Mouse (Mus musculus): ENCODE results near the gene Cd300ld5. TPM values are rescaled to one million over a fixed set of nuclear protein-coding genes. Genes with fewer than 3 reads are reported as not detected.
A peak's percentile ranks its signal among the peaks of the same experiment; 100 is the strongest.
"Not testable (repeated sequence)": the region's sequence is repeated elsewhere in the genome, so short reads cannot be mapped to it uniquely, and the experiment has no call there.

Cd300ld5 gene
- not detected in 2 replicates for polyA plus RNA-seq (2016; fragmentation: Nextera tagmentation; extraction: Ambion mirVana)

DNA sequence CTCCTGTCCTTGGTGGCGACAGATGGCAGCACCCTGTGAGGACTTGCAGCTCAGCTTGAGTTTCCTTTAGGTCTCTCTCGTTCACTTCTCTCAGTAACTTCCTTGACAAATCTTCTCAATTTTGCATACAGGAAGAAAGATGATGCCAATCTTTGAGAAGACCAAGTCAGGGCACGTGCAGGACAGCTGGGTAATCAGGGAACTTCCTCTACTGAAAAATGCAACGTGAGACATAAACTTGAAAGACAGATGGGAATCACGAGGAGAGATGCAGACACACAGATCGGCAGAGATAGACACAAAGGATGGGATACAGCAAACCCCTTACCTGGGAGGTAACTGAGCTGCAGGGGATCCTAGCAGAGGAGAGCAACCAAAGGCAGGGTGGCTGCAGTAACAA lies at the start of gene Cd300ld5:
Gene Cd300ld5 (minus strand): TSS at position 101 of the 400 bp plus-strand sequence.
- not testable (repeated sequence) for H3K9me3 ChIP-seq; H3K4me1 ChIP-seq; H3K4me2 ChIP-seq (replicated peaks); H3K27ac ChIP-seq; H3K36me3 ChIP-seq; H3K4me3 ChIP-seq; H3K27me3 ChIP-seq (replicated peaks); ATAC-seq (ENCODE audit: low FRiP score, low read depth); H3K9ac ChIP-seq
- no CpG with 5 or more reads among the region's 6 CpGs for WGBS

DNA sequence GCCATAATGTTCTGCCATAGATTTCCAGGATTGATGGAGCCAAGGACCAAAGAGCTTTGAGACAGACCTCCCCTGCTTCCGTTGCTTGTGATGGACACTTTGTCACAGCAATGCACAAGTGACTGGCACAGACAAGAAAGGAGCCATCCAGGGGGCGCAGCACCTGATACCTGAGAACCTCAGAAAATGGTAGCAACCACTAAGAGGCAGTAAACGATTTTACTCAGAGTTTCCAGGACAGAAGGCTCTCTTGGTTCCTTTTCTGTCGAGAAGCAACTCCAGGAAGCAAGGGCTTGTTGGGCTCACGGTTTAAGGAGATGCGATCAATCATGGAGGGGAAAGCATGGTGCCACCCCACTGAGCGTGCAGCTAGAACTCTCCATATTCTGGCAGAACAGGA lies 48.6 kb upstream of the Cd300ld5 start:
- no peak overlapping the region for H3K4me2 ChIP-seq (replicated peaks)
- no peaks in the 10 kb centered on the region for H3K36me3 ChIP-seq
- no peak overlapping the region for H3K27ac ChIP-seq
- WGBS, result 69% methylated on average over 7 of the region's 7 CpGs
- no peak overlapping the region for H3K9ac ChIP-seq
- H3K4me1 ChIP-seq, result peaks cover 12% of the 10 kb centered on the region; the same call in 1 of the 2 replicates
- no peak overlapping the region for H3K4me3 ChIP-seq
- H3K27me3 ChIP-seq (replicated peaks), result peaks cover 13% of the 10 kb centered on the region
- no peak for ATAC-seq (ENCODE audit: low FRiP score, low read depth)
- H3K9me3 ChIP-seq, result no peaks in the 10 kb centered on the region

DNA sequence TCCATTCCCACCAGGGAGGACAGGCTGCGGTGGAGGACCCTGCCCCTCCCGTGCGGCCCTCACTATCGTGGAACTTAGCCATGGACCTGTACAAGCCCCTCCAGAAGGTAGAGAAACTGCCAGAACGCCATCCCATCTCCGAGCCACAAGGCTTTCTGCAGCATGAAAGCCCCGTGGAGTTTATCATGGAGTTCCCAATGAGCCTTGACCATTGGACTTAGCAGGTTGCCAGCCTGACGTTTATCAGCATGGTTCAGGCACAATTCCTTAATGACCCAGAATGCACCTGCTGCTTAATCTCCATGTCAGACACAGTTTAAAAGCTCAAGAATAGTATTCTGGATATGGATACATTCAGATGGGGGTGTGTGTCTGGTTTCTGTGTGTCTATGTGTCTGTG lies 47.5 kb upstream of the Cd300ld5 start:
- Histone ChIP-seq H3K27ac (no peak overlapping the region), H3K4me2 (replicated peaks) (peak overlapping the region; percentile 0; the same call in 1 of the 2 replicates), H3K4me3 (no peak overlapping the region), H3K9me3 (no peaks in the 10 kb centered on the region), H3K27me3 (replicated peaks) (peaks cover 3% of the 10 kb centered on the region; the same call in 1 of the 2 replicates), H3K4me1 (peaks cover 12% of the 10 kb centered on the region; the same call in 1 of the 2 replicates), H3K9ac (no peak overlapping the region), H3K36me3 (no peaks in the 10 kb centered on the region)
- 61% methylated on average over 8 of the region's 8 CpGs for WGBS
- ATAC-seq (ENCODE audit: low FRiP score, low read depth), result no peak

DNA sequence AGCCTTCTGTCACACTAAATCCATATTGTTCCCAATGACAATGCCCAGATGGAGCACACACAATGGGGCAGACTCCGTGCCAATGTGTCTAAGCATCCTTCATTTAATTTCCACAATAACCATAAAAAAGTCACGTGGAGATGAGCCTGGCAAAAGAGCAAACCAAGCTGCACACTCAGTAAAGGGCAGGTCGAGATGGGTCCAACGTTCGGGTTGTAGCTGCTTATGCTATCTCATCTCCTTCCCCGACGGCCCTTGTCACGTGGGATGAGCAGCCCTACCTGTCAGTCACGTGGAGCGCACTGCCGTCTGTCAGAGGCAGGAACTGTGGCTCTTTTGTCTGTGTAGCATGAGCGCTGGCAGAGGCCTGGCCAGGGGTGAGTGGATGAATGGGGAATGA lies 47.0 kb upstream of the Cd300ld5 start:
- Histone ChIP-seq H3K4me2 (replicated peaks) (peak overlapping the region; percentile 0; the same call in 1 of the 2 replicates), H3K36me3 (no peaks in the 10 kb centered on the region), H3K9ac (no peak overlapping the region), H3K4me1 (peaks cover 12% of the 10 kb centered on the region; the same call in 1 of the 2 replicates), H3K9me3 (no peaks in the 10 kb centered on the region), H3K4me3 (no peak overlapping the region), H3K27ac (no peak overlapping the region), H3K27me3 (replicated peaks) (peaks cover 3% of the 10 kb centered on the region; the same call in 1 of the 2 replicates)
- ATAC-seq (ENCODE audit: low FRiP score, low read depth), result peak; percentile 21; the same call in 1 of the 2 replicates
- 27% methylated on average over 12 of the region's 12 CpGs for WGBS

DNA sequence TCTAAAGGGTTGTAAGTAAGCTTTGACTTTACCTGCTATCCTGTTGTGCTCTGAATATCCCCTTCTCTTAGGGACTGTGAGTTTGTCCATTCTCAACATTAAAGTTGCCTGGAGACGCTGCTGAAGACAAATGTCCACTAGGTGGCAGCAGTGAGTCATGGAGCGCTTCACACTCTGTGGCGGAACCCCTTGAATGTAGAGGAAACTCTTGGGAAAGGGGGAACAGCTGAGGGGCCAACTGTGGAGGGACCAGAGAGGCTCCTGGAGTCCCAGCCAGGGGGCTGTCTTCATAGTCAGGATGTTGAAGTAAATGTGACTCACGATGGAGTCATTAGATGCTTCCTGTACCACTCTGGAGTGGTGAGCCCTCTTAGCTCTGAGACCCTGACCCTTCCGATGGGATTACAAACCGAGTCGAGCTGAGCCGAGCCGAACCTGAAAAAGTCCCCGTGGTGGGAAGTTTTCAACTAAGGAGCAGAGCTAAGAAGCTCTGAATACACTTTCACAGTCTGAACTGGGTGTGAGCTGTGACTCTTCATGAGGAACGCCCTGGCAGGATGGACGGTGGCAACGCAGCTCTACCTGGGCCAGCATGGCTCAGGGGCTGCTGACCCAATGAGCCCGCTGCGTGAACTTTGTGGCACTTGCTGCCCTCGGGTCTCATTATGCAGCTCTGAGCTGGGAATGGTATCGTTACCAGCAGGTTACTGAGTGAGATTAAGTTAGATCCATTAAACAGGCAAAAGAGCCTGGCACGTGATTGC lies 46.0 kb upstream of the Cd300ld5 start:
- no peak overlapping the region for H3K4me2 ChIP-seq (replicated peaks)
- H3K27ac ChIP-seq, result no peak overlapping the region
- no peak; the same call in 1 of the 2 replicates for ATAC-seq (ENCODE audit: low FRiP score, low read depth)
- 47% methylated on average over 18 of the region's 18 CpGs for WGBS
- no peak overlapping the region for H3K9ac ChIP-seq
- H3K27me3 ChIP-seq (replicated peaks), result peaks cover 3% of the 10 kb centered on the region; the same call in 1 of the 2 replicates
- no peak overlapping the region for H3K4me3 ChIP-seq
- H3K4me1 ChIP-seq, result peaks cover 12% of the 10 kb centered on the region; the same call in 1 of the 2 replicates
- H3K36me3 ChIP-seq, result no peaks in the 10 kb centered on the region
- H3K9me3 ChIP-seq, result no peaks in the 10 kb centered on the region

DNA sequence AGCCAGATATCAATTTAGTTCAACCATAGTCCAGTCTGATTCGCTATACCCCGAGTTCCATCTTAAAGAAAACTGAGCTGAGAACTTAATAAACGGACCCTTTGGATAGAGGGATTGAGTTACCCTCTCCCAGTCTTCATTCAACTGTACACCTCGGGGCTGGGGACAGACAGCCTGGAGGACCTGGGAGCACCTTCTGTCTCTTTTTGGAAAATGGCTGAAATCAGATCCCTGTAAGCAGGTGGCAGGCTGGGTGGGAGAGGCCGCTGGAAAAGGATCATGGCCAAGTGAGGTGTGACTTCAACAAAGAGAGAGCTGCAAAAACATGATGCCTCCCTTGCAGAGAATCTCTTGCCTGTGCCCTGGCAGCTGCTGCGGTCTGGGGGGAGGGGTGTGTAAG lies 44.6 kb upstream of the Cd300ld5 start:
- Histone ChIP-seq H3K4me1 (peaks cover 12% of the 10 kb centered on the region; the same call in 1 of the 2 replicates), H3K27me3 (replicated peaks) (no peaks in the 10 kb centered on the region; the same call in 1 of the 2 replicates), H3K4me2 (replicated peaks) (no peak overlapping the region), H3K9me3 (no peaks in the 10 kb centered on the region), H3K36me3 (no peaks in the 10 kb centered on the region), H3K27ac (no peak overlapping the region), H3K4me3 (no peak overlapping the region), H3K9ac (no peak overlapping the region)
- ATAC-seq (ENCODE audit: low FRiP score, low read depth), result no peak
- 75% methylated on average over 6 of the region's 6 CpGs for WGBS

DNA sequence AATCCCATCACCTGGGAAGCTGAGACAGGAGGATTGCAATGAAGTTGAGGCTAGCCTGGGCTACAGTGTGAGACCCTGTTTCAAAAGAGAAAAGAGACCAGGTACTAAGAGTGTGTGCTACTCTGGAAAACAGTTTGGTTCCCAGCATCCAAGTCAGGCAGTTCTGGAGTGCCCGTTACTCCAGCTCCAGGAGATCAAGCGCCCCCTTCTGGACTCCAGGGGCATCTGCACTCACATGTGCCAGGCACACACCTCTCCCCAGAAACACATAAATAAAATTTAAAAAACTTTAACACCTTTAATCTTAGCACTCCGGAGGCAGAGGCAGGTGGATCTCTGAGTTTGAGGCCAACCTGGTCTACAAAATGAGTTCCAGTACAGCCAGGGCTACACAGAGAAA lies 43.8 kb upstream of the Cd300ld5 start:
- H3K4me1 ChIP-seq, result peaks cover 12% of the 10 kb centered on the region; the same call in 1 of the 2 replicates
- WGBS, result 61% methylated on average over 3 of the region's 3 CpGs
- no peak overlapping the region for H3K4me3 ChIP-seq
- H3K4me2 ChIP-seq (replicated peaks), result no peak overlapping the region
- no peak overlapping the region for H3K9ac ChIP-seq
- H3K27ac ChIP-seq, result no peak overlapping the region
- H3K36me3 ChIP-seq, result no peaks in the 10 kb centered on the region
- H3K27me3 ChIP-seq (replicated peaks), result no peaks in the 10 kb centered on the region; the same call in 1 of the 2 replicates
- ATAC-seq (ENCODE audit: low FRiP score, low read depth), result no peak
- H3K9me3 ChIP-seq, result no peaks in the 10 kb centered on the region

DNA sequence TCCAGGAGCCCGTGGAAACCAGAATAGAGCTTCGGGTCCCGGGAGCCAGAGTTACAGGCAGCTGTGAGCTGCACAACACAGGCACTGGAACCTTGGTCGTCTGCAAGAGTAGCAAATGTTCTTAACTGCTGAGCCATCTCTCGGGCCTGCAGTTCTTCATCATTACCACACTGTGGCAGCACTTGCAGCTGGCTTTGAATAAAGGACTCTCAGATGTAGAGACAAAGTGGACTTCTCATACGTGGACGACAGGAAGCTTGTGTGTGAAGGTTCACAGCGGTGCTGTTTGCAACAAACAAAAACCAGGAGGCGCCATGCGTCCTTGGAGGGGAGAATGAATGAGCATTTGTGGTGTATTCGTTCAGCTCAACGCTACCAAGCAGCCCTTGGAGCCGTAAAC lies 43.3 kb upstream of the Cd300ld5 start:
- no peak for ATAC-seq (ENCODE audit: low FRiP score, low read depth)
- Histone ChIP-seq H3K4me3 (no peak overlapping the region), H3K9ac (no peak overlapping the region), H3K36me3 (no peaks in the 10 kb centered on the region), H3K27me3 (replicated peaks) (no peaks in the 10 kb centered on the region; the same call in 1 of the 2 replicates), H3K4me1 (peaks cover 12% of the 10 kb centered on the region; the same call in 1 of the 2 replicates), H3K4me2 (replicated peaks) (no peak overlapping the region), H3K9me3 (no peaks in the 10 kb centered on the region), H3K27ac (no peak overlapping the region)
- WGBS, result 39% methylated on average over 13 of the region's 13 CpGs

DNA sequence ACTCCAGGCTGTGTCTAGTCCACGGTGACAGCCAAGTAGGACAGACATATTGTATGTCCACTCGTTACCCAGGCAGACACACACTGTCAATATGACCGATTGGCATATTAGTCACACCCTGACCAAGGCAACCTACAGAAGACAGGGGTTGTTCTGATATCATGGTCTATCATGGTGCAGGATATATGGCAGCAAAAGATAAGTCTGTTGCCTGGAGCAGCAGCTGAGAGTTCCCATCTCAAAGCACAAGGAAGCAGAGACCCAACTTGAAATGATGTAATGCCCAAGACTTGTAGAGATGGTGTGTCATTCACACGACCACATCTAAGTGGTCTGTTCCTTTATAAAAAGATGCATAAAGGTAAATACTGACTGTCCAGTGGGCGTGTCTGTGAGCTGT lies 41.1 kb upstream of the Cd300ld5 start:
- H3K4me3 ChIP-seq, result no peak overlapping the region
- 91% methylated on average over 5 of the region's 5 CpGs for WGBS
- no peaks in the 10 kb centered on the region for H3K9me3 ChIP-seq
- no peak for ATAC-seq (ENCODE audit: low FRiP score, low read depth)
- no peak overlapping the region for H3K27ac ChIP-seq
- H3K4me2 ChIP-seq (replicated peaks), result no peak overlapping the region
- H3K27me3 ChIP-seq (replicated peaks), result peaks cover 4% of the 10 kb centered on the region; the same call in 1 of the 2 replicates
- H3K9ac ChIP-seq, result no peak overlapping the region
- 0 out of 2 replicates have a peak, but pooled peaks cover under 1% of the 10 kb centered on the region for H3K4me1 ChIP-seq
- no peaks in the 10 kb centered on the region for H3K36me3 ChIP-seq

DNA sequence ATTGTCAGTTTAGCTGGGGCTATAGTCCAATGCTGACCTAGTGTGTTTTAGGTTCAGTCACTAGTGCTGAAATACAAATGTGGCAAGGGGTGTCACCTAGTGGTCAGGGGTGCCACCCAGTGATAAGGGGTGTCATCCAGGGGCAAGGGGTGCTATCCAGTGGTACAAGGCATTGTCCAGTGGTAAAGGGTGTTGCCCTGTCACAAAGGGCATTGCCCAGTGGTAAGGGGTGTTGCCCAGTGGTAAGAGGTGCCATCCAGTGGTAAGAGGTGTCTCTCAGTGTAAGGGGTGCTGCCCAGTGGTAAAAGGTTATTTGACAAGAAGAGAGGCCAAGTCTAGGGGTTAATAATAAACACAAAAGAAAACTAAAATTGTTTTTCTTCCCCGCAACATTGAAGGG lies 39.9 kb upstream of the Cd300ld5 start:
- Histone ChIP-seq H3K4me2 (replicated peaks) (no peak overlapping the region), H3K4me3 (no peak overlapping the region), H3K9ac (no peak overlapping the region), H3K27ac (no peak overlapping the region), H3K4me1 (no peaks in the 10 kb centered on the region), H3K36me3 (no peaks in the 10 kb centered on the region), H3K9me3 (no peaks in the 10 kb centered on the region), H3K27me3 (replicated peaks) (peaks cover 14% of the 10 kb centered on the region; the same call in 1 of the 2 replicates)
- 93% methylated on average over 1 of the region's 1 CpGs for WGBS
- no peak for ATAC-seq (ENCODE audit: low FRiP score, low read depth)

DNA sequence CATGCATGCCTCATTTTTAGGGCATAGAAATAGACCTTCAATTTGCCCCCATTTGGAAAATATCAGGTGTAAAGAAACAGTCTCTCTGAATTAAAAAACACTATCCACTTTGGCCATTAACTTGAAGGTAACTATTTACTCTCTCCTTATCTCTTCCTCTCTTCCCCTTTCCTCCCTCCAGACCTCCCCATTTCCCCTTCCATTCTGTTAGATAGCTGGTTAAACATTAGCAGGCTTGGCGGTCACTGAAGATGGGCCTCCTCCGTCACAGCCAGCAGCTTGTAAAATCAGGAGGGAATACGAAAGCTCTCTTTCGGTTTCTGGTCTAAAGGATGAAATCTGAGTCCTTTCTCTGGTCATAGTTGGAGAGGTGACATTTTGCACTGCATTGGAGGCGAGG lies 38.3 kb upstream of the Cd300ld5 start:
- Histone ChIP-seq H3K9me3 (no peaks in the 10 kb centered on the region), H3K4me2 (replicated peaks) (no peak overlapping the region), H3K9ac (no peak overlapping the region), H3K4me1 (peaks cover 14% of the 10 kb centered on the region), H3K36me3 (no peaks in the 10 kb centered on the region), H3K27ac (no peak overlapping the region), H3K27me3 (replicated peaks) (peaks cover 14% of the 10 kb centered on the region; the same call in 1 of the 2 replicates), H3K4me3 (no peak overlapping the region)
- WGBS, result 47% methylated on average over 5 of the region's 5 CpGs
- ATAC-seq (ENCODE audit: low FRiP score, low read depth), result no peak

DNA sequence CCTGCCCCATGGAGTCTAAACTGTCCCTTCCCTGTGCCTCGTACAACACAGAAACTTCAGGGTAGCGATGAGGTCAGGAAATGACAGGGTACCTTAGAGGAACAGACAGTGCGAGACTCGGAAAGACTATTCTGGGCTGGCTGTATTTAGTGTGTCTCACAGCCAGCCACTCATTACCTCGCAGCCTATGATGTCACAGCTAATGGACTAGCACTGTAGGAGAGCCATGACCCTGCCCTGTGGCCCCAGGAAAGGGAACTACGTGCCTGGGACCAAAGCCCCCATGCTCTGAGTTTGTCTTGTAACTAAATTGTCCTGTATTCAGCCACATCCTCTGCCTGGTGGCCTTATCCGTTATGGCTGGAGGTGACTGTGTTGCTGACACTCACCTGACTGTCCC lies 37.8 kb upstream of the Cd300ld5 start:
- peaks cover 14% of the 10 kb centered on the region; the same call in 1 of the 2 replicates for H3K27me3 ChIP-seq (replicated peaks)
- 75% methylated on average over 7 of the region's 7 CpGs for WGBS
- no peak overlapping the region for H3K4me3 ChIP-seq
- H3K27ac ChIP-seq, result no peak overlapping the region
- H3K9me3 ChIP-seq, result no peaks in the 10 kb centered on the region
- no peaks in the 10 kb centered on the region for H3K36me3 ChIP-seq
- H3K4me1 ChIP-seq, result peaks cover 18% of the 10 kb centered on the region
- H3K4me2 ChIP-seq (replicated peaks), result no peak overlapping the region
- no peak for ATAC-seq (ENCODE audit: low FRiP score, low read depth)
- no peak overlapping the region for H3K9ac ChIP-seq
